Mouse (Mus musculus) heart, postnatal 10 days (tissue): ENCODE measurements around the gene Gm10354. TPM values are rescaled to one million over a fixed set of nuclear protein-coding genes. Genes with fewer than 3 reads are reported as not detected.
"Not testable (repeated sequence)": the region's sequence is repeated elsewhere in the genome, so short reads cannot be mapped to it uniquely, and the experiment has no call there.

Source experiments
- DNase-seq, 2 experiments: peaks; one replicate each; pipeline ENCODE4 v3.0.0; 2021
- intact Hi-C: fragments of 180-260 bp; cut with DNase I; formaldehyde crosslinking; loops from one replicate; pipeline ENCODE4 v1.15.1; 2025
- total RNA-seq, 2 experiments: library from RNA; stranded (reverse); gene quantifications; 2 replicates each; pipeline ENCODE4 v1.2.3; 2021

Gm10354 gene
- total RNA-seq, 2 experiments from 2014 or later, result not detected

DNA sequence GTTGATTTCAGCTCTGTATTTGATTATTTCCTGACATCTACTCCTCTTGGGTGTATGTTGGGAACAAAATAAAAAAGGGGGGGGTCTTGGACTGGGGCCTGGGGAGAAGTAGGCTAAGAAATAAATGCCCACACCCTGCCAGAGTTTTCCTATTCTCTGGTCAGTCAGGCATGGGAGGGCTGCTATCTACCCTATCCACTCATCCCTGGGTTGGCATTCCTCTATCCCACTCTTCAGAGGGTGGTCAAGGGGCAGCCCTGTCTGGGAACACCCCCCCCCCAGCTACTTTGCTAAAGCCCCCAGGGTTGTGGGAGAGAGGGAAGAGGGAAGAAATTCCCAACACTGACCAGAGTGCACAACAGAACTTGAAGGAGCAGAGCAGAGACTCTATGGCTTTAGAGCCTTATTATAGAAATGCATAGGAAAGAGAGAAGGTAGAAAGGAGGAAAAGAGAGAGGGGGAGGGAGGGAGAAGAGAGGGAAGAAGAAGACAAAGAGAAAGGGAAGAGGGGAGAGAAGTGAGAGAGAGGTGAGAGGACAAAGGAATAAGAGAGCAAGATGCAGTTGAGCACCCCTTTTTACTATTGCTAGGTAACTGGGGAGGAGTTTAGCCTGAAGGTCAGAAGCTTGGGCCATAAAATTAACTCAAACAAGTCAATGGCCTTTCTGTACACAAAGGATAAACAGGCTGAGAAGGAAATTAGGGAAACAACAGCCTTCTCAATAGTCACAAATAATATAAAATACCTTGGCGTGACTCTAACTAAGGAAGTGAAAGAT lies 22.6 kb downstream of the Gm10354 start:
- intact Hi-C loops, result not testable (repeated sequence)

DNA sequence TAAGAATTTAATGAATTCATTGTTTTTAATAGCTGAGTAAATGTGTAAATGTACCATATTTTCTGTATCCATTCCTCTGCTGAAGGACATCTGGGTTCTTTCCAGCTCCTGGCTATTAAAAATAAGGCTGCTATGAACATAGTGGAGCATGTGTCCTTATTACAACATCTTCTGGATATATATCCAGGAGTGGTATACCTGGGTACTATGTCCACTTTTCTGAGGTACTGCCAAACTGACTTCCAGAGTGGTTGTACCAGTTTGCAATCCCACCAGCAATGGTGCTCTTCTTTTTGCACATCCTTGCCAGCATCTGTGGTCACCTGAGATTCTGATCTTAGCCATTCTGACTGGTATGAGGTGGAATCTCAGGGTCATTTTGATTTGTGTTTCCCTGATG lies 25.1 kb downstream of the Gm10354 start:
- intact Hi-C loops, DNase-seq: not testable (repeated sequence)

More for the DNA sequence above, 22.6 kb downstream of the Gm10354 start:
- DNase-seq, result not testable (repeated sequence)

DNA sequence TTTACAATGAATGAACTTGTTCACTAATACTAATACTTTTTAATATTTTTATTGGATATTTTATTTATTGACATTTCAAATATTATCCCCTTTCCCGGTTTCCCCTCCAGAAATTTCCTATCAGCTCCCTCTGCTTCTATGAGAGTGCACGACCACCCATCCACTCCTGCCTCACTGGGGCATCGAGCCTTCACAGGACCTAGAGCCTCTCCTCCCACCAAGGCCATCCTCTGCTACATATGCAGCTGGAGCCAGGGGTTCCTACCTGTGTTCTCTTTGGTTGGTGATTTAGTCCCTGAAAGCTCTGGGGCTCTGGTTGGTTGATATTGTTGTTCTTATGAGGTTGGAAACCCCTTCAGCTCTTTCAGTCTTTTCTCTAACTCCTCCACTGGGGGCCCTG lies 26.0 kb downstream of the Gm10354 start:
- DNase-seq, intact Hi-C loops: not testable (repeated sequence)

DNA sequence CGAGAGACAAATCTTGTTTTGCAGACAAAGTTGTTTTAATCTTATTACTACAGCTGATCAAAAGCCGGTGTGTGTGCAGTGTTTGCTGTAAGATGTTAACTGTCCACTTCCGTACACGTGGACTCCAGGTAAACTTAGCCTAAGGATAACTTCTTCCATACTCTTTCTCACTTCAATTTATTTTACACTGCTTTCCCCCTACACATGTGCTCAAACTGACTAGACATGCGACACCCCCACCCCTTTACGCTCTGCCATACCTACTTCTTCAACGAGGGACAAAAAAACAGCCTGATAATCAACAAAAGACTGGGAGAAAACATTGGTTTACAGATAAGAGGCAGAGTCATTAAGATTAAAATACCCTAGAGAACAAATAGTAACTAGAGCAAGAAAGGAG lies 26.9 kb downstream of the Gm10354 start:
- DNase-seq, intact Hi-C loops: not testable (repeated sequence)

DNA sequence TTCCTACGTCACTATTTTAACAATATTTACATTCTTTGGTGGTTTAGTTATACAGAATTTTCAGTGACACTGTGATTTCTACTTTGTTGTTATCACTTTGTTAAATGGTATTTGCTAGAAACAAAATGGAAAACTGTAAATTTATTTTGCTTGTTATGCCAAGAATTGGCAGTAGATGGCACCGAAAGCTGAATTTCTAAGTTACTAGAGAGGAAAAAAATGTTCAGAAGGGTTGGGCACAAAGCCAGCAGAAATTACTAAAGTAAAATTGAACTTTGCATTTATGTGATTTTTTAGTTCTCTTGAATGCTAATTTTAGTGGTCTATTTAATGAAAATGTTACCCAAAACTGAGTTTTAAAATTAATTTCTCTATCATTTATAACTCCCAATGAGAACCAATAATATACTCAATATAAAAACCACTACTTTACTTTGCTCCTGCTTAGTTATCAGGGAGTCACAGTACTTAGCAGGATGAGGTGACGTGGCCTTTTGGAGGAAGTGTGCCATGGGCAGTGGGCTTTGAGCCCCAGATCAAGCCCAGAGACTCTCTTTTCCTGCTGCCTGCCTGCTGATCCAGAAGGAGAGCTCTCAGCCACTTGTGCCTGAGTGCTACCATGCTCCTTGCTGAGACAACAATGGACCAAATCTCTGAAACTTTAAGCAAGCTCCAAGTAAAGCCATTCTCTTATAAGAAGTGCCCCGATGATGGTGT lies 31.1 kb downstream of the Gm10354 start:
- intact Hi-C loops, DNase-seq: not testable (repeated sequence)

DNA sequence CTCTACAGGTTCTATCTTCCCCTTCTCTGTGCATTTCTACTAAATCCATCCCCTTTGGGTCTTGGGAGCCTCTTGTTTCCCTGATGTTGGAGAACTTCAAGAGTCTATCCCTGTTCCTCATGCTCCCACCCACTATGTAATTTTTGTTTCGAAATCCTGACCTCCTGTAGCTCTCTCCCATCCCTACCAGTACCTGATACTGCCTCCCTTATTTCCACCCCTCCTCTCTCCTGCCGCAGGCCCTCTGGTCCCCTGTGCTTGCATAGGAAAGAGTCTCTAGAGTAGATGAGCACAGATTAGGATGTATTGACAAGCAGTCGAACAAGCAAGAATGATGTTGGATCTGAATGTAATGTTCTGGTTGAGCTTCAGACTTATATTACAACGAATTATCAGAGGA lies 33.2 kb downstream of the Gm10354 start:
- DNase-seq, intact Hi-C loops: not testable (repeated sequence)

DNA sequence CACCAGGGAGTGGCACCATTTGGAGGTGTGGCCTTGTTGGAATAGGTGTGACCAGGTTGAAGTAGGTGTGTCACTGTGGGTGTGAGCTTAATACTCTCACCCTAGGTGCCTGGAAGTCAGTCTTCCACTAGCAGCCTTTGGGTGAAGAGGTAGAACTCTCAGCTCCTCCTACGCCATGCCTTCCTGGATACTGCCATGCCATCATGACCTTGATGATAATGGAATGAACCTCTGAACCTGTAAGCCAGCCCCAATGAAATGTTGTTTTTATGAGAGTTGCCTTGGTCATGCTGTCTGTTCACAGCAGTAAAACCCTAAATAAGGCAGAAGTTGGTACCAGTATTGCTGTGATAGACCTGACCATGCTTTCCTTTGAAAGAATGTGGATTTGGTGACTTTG lies 37.7 kb downstream of the Gm10354 start:
- intact Hi-C loops, DNase-seq: not testable (repeated sequence)

DNA sequence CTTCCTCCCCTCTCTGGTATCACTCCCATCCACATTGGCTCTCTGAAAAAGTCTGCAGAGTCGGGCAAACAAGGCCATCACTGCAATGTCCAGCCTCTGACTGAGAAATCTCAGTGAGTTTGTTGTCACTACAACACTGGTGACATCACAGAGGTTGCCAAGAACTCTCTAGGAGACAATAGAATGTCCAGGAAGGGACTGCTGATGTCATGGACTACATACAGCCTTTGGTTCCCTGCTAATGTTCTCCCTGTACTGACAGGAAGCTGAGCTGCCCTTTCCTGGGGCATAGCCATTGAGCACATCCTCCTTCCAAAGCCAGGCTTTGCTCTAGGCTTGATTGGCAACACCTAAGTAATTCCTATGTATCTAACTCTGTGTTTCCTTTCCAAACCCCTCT lies 40.4 kb downstream of the Gm10354 start, which contains the start of gene Speer4e:
Gene Speer4e, minus strand, starts transcription at position 101 of the 400 bp plus-strand sequence.
- DNase-seq, intact Hi-C loops: not testable (repeated sequence)

DNA sequence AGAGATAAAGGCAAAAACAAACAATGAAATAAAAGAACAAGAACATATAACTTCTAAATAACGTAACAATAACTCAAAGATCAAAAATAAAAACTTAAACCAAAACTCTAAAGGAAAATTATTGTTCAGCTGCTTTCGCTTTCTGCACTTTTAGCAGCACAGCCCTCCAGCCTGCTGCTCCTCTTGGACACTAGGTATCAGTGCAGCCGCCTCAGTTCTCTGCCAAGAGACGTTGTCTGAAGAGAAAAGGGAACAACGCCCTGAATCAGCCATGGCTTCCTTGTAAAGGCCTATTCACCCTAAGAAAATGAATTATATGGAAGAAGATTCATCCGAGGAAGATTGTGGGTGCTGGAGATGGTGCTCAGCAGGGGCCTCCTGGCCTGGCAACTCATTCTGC lies 45.0 kb downstream of the Gm10354 start:
- intact Hi-C loops, DNase-seq: not testable (repeated sequence)

DNA sequence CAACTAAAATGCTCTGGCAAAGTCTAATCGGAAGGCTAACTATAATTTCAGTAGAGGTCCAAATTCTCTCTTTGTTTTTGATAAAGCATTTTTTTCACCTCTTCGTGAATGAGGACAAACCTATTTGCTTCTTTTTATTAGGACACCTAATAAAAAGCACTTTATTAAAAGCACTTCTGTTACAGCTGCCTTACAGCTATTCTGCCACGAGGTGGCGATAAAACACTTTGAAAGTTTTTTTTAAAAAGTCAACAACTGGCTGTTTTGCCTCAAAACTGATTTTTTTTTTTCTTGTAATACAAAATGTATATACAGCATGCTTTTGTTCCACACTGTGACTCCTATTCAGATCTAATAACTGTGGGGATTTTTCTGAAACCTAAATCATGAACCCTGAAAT lies 51.7 kb downstream of the Gm10354 start:
- intact Hi-C loops, DNase-seq: not testable (repeated sequence)

Other genes with a start within 250 kb of the Gm10354 start
- not detected for gene Gm9758, start 64.0 kb downstream of the Gm10354 start, total RNA-seq
- gene Speer4e, start 40.5 kb downstream of the Gm10354 start, total RNA-seq, result not detected
- not detected for gene Gm17019, start 54.1 kb upstream of the Gm10354 start, total RNA-seq